Mouse (Mus musculus) liver, embryonic 12.5 days (tissue): Measurements from ENCODE around the gene Serping1. TPM values are rescaled to one million over a fixed set of nuclear protein-coding genes. Genes with fewer than 3 reads are reported as not detected.
A peak's percentile ranks its signal among the peaks of the same experiment; 100 is the strongest.

Source experiments
- ATAC-seq: fragments of 200-750 bp; cut with Nextera tagmentation; 2 replicates; pipeline ENCODE4 v1.8.0; 2017; ENCODE audit warnings: moderate number of reproducible peaks, mild to moderate bottlenecking, moderate library complexity
- H3K27ac ChIP-seq: fragments of 300-500 bp; sonication (generic); 2 replicates; pipeline ENCODE4 v1.5.1; 2016; ENCODE audit warnings: mild to moderate bottlenecking
- H3K27me3 ChIP-seq: fragments of 300-500 bp; sonication (generic); replicated peaks from 2 replicates; pipeline ENCODE4 v1.6.1; 2016; ENCODE audit warnings: mild to moderate bottlenecking, moderate library complexity
- H3K36me3 ChIP-seq: fragments of 300-500 bp; sonication (generic); 2 replicates; pipeline ENCODE4 v1.6.1; 2016; ENCODE audit warnings: mild to moderate bottlenecking, moderate library complexity
- H3K4me1 ChIP-seq: fragments of 300-500 bp; sonication (generic); 2 replicates; pipeline ENCODE4 v1.6.1; 2016
- H3K4me2 ChIP-seq: fragments of 300-500 bp; sonication (generic); 2 replicates; pipeline ENCODE4 v1.6.1; 2016; ENCODE audit warnings: mild to moderate bottlenecking, moderate library complexity
- H3K4me3 ChIP-seq: fragments of 300-500 bp; sonication (generic); 2 replicates; pipeline ENCODE4 v1.5.1; 2016; ENCODE audit warnings: mild to moderate bottlenecking, moderate library complexity
- H3K9ac ChIP-seq: fragments of 300-500 bp; sonication (generic); 2 replicates; pipeline ENCODE4 v1.6.1; 2016; ENCODE audit warnings: mild to moderate bottlenecking, moderate library complexity
- H3K9me3 ChIP-seq: fragments of 300-500 bp; sonication (generic); replicated peaks from 2 replicates; pipeline ENCODE4 v1.6.1; 2016; ENCODE audit warnings: mild to moderate bottlenecking, moderate library complexity
- WGBS: fragments of 180-500 bp; shearing (Covaris S2); methylation state at CpG from one replicate; pipeline ENCODE4 v1.1.7; 2016; ENCODE audit not compliant: insufficient replicate concordance; 5-methylcytosine and 5-hydroxymethylcytosine counted together
- polyA plus RNA-seq: library from polyadenylated mRNA; unstranded; fragments of >200 nt; fragmentation: Nextera tagmentation; extraction: Ambion mirVana; gene quantifications from 2 replicates; pipeline ENCODE4 v1.2.1, GENCODE M21; 2016

Serping1 gene
- polyA plus RNA-seq, 1 experiment from 2014 or later = 30.8 TPM

GRCm38 (mm10) chr2:84777706-84778105 is 2.5 kb upstream of the Serping1 start:
- 53% methylated on average over 3 of the region's 3 CpGs for WGBS
- H3K9ac ChIP-seq = no peak overlapping the region
- no peak for ATAC-seq
- H3K4me1 ChIP-seq = peaks cover 10% of the 10 kb centered on the region
- no peak overlapping the region for H3K27ac ChIP-seq
- peaks cover 63% of the 10 kb centered on the region for H3K27me3 ChIP-seq
- 0 out of 2 replicates have a peak, but pooled peaks cover 3% of the 10 kb centered on the region for H3K36me3 ChIP-seq
- no peak overlapping the region for H3K4me2 ChIP-seq
- H3K9me3 ChIP-seq = no peaks in the 10 kb centered on the region
- H3K4me3 ChIP-seq = no peak overlapping the region

- Histone ChIP-seq H3K4me1 (peaks cover 10% of the 10 kb centered on the region), H3K9me3 (no peaks in the 10 kb centered on the region), H3K27ac (no peak overlapping the region), H3K9ac (no peak overlapping the region), H3K4me2 (no peak overlapping the region), H3K4me3 (no peak overlapping the region), H3K27me3 (peaks cover 74% of the 10 kb centered on the region), H3K36me3 (0 out of 2 replicates have a peak, but pooled peaks cover 3% of the 10 kb centered on the region)
- ATAC-seq = no peak
- WGBS = 59% methylated on average over 6 of the region's 6 CpGs
These were observed 421 bp upstream of the Serping1 start for GRCm38 (mm10) chr2:84775665-84776064.

- peak overlapping the region; percentile 37; the same call in 1 of the 2 replicates for H3K27ac ChIP-seq
- H3K27me3 ChIP-seq = peaks cover 82% of the 10 kb centered on the region
- peak overlapping the region; percentile 38 for H3K4me3 ChIP-seq
- 12% methylated on average over 14 of the region's 15 CpGs for WGBS
- H3K4me2 ChIP-seq = peak overlapping the region; percentile 48
- ATAC-seq = peak; percentile 58
- H3K36me3 ChIP-seq = 0 out of 2 replicates have a peak, but pooled peaks cover 3% of the 10 kb centered on the region
- H3K4me1 ChIP-seq = peaks cover 10% of the 10 kb centered on the region
- peak overlapping the region; percentile 47 for H3K9ac ChIP-seq
- no peaks in the 10 kb centered on the region for H3K9me3 ChIP-seq
These were observed 493 bp downstream of the Serping1 start for GRCm38 (mm10) chr2:84774751-84775150.

GRCm38 (mm10) chr2:84773195-84773594 is 2.0 kb downstream of the Serping1 start:
- WGBS = 57% methylated on average over 5 of the region's 5 CpGs
- H3K9ac ChIP-seq = no peak overlapping the region
- peaks cover 10% of the 10 kb centered on the region for H3K4me1 ChIP-seq
- peaks cover 71% of the 10 kb centered on the region for H3K27me3 ChIP-seq
- no peak overlapping the region for H3K4me2 ChIP-seq
- H3K4me3 ChIP-seq = no peak overlapping the region
- H3K36me3 ChIP-seq = 0 out of 2 replicates have a peak, but pooled peaks cover 3% of the 10 kb centered on the region
- H3K27ac ChIP-seq = no peak overlapping the region
- no peaks in the 10 kb centered on the region for H3K9me3 ChIP-seq
- ATAC-seq = no peak

GRCm38 (mm10) chr2:84772454-84772853 is 2.8 kb downstream of the Serping1 start:
- no peaks in the 10 kb centered on the region for H3K9me3 ChIP-seq
- no peak overlapping the region for H3K4me3 ChIP-seq
- no peak overlapping the region for H3K9ac ChIP-seq
- ATAC-seq = no peak
- H3K36me3 ChIP-seq = 0 out of 2 replicates have a peak, but pooled peaks cover 3% of the 10 kb centered on the region
- peaks cover 64% of the 10 kb centered on the region for H3K27me3 ChIP-seq
- no peak overlapping the region for H3K4me2 ChIP-seq
- no peak overlapping the region for H3K27ac ChIP-seq
- 64% methylated on average over 4 of the region's 4 CpGs for WGBS
- peaks cover 10% of the 10 kb centered on the region for H3K4me1 ChIP-seq

GRCm38 (mm10) chr2:84770501-84770900 is 4.7 kb downstream of the Serping1 start:
- WGBS = 52% methylated on average over 6 of the region's 6 CpGs
- Histone ChIP-seq H3K9ac (no peak overlapping the region), H3K36me3 (0 out of 2 replicates have a peak, but pooled peaks cover 3% of the 10 kb centered on the region), H3K4me1 (peaks cover 8% of the 10 kb centered on the region), H3K4me2 (no peak overlapping the region), H3K4me3 (no peak overlapping the region), H3K27ac (no peak overlapping the region), H3K27me3 (peaks cover 58% of the 10 kb centered on the region), H3K9me3 (no peaks in the 10 kb centered on the region)
- ATAC-seq = no peak

GRCm38 (mm10) chr2:84762818-84763217 is 12.4 kb downstream of the Serping1 start:
- no peak for ATAC-seq
- no peak overlapping the region for H3K9ac ChIP-seq
- no peak overlapping the region for H3K4me3 ChIP-seq
- H3K27me3 ChIP-seq = peaks cover 42% of the 10 kb centered on the region; the same call in 1 of the 2 replicates
- H3K4me2 ChIP-seq = no peak overlapping the region
- no peak overlapping the region for H3K27ac ChIP-seq
- H3K4me1 ChIP-seq = no peaks in the 10 kb centered on the region
- no peaks in the 10 kb centered on the region for H3K36me3 ChIP-seq
- H3K9me3 ChIP-seq = no peaks in the 10 kb centered on the region
- WGBS = 17% methylated on average over 1 of the region's 1 CpGs

GRCm38 (mm10) chr2:84762295-84762694 is 12.9 kb downstream of the Serping1 start:
- Histone ChIP-seq H3K27me3 (peaks cover 42% of the 10 kb centered on the region; the same call in 1 of the 2 replicates), H3K9ac (no peak overlapping the region), H3K9me3 (no peaks in the 10 kb centered on the region), H3K4me1 (no peaks in the 10 kb centered on the region), H3K4me2 (no peak overlapping the region), H3K4me3 (no peak overlapping the region), H3K36me3 (no peaks in the 10 kb centered on the region), H3K27ac (no peak overlapping the region)
- 41% methylated on average over 4 of the region's 4 CpGs for WGBS
- no peak for ATAC-seq

- H3K27ac ChIP-seq = no peak overlapping the region
- H3K9ac ChIP-seq = no peak overlapping the region
- H3K27me3 ChIP-seq = peaks cover 41% of the 10 kb centered on the region; the same call in 1 of the 2 replicates
- H3K9me3 ChIP-seq = no peaks in the 10 kb centered on the region
- no peak overlapping the region for H3K4me3 ChIP-seq
- H3K4me2 ChIP-seq = no peak overlapping the region
- H3K4me1 ChIP-seq = peaks cover 2% of the 10 kb centered on the region; the same call in 1 of the 2 replicates
- no peak for ATAC-seq
- WGBS = 68% methylated on average over 1 of the region's 1 CpGs
- no peaks in the 10 kb centered on the region for H3K36me3 ChIP-seq
These were observed 13.4 kb downstream of the Serping1 start for GRCm38 (mm10) chr2:84761840-84762239.

GRCm38 (mm10) chr2:84761309-84761708 is 13.9 kb downstream of the Serping1 start:
- Histone ChIP-seq H3K4me1 (peaks cover 5% of the 10 kb centered on the region; the same call in 1 of the 2 replicates), H3K4me3 (no peak overlapping the region), H3K9me3 (no peaks in the 10 kb centered on the region), H3K27ac (no peak overlapping the region), H3K4me2 (no peak overlapping the region), H3K9ac (no peak overlapping the region), H3K27me3 (peaks cover 37% of the 10 kb centered on the region; the same call in 1 of the 2 replicates), H3K36me3 (no peaks in the 10 kb centered on the region)
- ATAC-seq = no peak
- 67% methylated on average over 3 of the region's 3 CpGs for WGBS

GRCm38 (mm10) chr2:84760777-84761176 is 14.5 kb downstream of the Serping1 start:
- WGBS = 65% methylated on average over 8 of the region's 8 CpGs
- Histone ChIP-seq H3K9ac (no peak overlapping the region), H3K27me3 (peaks cover 37% of the 10 kb centered on the region; the same call in 1 of the 2 replicates), H3K9me3 (no peaks in the 10 kb centered on the region), H3K4me1 (peaks cover 5% of the 10 kb centered on the region; the same call in 1 of the 2 replicates), H3K36me3 (no peaks in the 10 kb centered on the region), H3K4me3 (no peak overlapping the region), H3K27ac (no peak overlapping the region), H3K4me2 (no peak overlapping the region)
- ATAC-seq = no peak

GRCm38 (mm10) chr2:84758542-84759127 is 16.6 kb downstream of the Serping1 start:
- H3K4me3 ChIP-seq = no peak overlapping the region
- 0 out of 2 replicates have a peak, but pooled peaks have one; percentile 40 for ATAC-seq
- no peak overlapping the region for H3K4me2 ChIP-seq
- H3K4me1 ChIP-seq = peaks cover 5% of the 10 kb centered on the region; the same call in 1 of the 2 replicates
- no peak overlapping the region for H3K27ac ChIP-seq
- 4% methylated on average over 2 of the region's 2 CpGs for WGBS
- peaks cover 23% of the 10 kb centered on the region; the same call in 1 of the 2 replicates for H3K27me3 ChIP-seq
- no peak overlapping the region for H3K9ac ChIP-seq
- H3K36me3 ChIP-seq = no peaks in the 10 kb centered on the region
- H3K9me3 ChIP-seq = no peaks in the 10 kb centered on the region
